Mouse (Mus musculus): ENCODE measurements at regions not wholly inside any gene's neighbourhood (a gene's known extent, or its start where the extent isn't known, plus 50 kb on each side); places are given as distances from the start of the nearest gene placed in this dataset.
A peak's percentile ranks its signal among the peaks of the same experiment; 100 is the strongest.

GRCm38 (mm10) chr10:96845906-96846305 is 229.1 kb downstream of the Btg1 start:
- ATAC-seq (replicated peaks; ENCODE audit: low read depth, poor library complexity, severe bottlenecking), result no peak

DNA sequence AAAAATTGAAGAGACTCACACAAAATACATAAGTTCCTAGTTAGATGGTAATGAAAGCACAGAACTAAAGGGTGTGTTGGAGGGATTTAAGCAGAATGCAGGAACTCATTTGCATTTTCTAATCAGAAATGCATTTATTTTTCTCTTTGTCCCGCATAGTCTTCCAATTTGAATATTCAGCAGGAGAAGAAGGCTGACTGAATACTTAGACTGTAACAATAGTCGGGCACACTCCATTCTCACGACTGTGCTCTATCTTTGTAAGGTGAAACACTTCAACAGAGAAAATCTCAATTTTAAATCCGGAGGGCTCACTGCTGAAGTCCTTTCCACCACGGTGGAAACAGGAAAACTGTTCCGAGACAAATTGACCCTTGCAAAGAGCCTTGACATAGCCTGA is 230.2 kb downstream of the Btg1 start:
- no peak for ATAC-seq (replicated peaks; ENCODE audit: low read depth, poor library complexity, severe bottlenecking)

GRCm38 (mm10) chr10:96847433-96848165 is 230.8 kb downstream of the Btg1 start:
- no peak for ATAC-seq (replicated peaks; ENCODE audit: low read depth, poor library complexity, severe bottlenecking)

DNA sequence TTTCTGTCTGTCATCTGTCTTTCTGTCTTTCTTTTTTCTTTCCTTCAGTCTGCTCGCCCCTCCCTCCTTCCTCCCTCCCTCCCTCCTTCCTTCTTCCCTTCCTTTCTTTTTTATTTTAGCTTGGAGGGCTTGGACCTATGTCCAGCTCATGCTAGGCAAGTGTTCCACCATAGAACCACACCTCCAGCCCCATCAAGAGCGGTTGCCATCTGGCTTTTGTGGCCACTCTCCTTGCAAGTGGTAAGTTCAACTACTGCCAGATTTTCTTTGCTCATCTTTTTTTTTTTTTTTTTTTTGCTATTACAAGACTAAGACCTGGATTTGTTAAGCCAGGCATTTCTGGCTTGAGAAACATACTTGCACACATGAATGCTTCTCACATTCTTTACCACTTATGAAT is 231.7 kb downstream of the Btg1 start:
- no peak for ATAC-seq (replicated peaks; ENCODE audit: low read depth, poor library complexity, severe bottlenecking)

DNA sequence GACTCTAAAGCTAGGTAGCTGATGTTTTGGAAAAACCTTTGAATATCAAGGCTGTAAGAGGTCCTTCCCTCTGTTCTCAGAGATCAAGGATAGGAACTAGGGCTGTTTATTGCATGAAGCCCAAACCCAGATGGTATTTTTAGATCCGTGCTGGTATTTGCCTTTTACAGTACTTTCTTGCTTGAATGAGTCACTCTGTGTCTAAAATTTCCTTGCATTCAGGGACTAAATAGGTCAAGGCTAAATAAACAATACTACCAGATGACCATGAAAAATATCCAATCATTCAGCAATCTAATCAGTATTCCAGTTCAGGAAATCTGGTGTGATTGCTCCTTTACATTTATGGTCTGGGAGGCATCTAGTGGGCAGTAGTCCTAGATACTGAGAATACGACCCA is 243.6 kb downstream of the Btg1 start:
- no peak for ATAC-seq (replicated peaks; ENCODE audit: low read depth, poor library complexity, severe bottlenecking)

GRCm38 (mm10) chr10:96863230-96863629 is 246.4 kb downstream of the Btg1 start:
- no peak for ATAC-seq (replicated peaks; ENCODE audit: low read depth, poor library complexity, severe bottlenecking)

- ATAC-seq (replicated peaks; ENCODE audit: low read depth, poor library complexity, severe bottlenecking), result no peak
Observed at GRCm38 (mm10) chr10:96866468-96866867, 249.7 kb downstream of the Btg1 start.

- peak; percentile 62; the same call in 1 of the 2 replicates for ATAC-seq (replicated peaks; ENCODE audit: low read depth, poor library complexity, severe bottlenecking)
Observed at GRCm38 (mm10) chr10:96871559-96872160, 254.9 kb downstream of the Btg1 start.

- ATAC-seq (replicated peaks; ENCODE audit: low read depth, poor library complexity, severe bottlenecking), result no peak
Observed at GRCm38 (mm10) chr10:96874646-96875045, 257.8 kb downstream of the Btg1 start.

DNA sequence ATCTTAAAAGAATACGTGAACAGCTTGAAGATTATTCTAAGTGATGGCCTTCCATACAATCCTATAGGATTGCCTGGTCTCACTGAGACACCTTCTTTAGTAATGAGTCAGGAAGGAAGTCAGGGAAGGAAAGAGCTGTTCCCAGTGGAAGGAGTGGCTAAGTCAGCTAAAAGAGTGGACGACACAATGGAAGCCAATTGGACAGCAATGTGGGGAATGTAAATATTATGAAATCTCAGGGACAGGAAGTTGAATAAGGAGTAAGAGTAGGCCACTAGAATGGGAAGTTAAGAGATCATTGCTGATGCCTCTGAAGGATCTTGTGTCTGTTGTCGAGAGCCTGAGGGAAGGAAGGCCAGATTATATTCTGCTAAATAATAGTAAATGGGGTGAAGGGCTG is 258.9 kb downstream of the Btg1 start:
- no peak for ATAC-seq (replicated peaks; ENCODE audit: low read depth, poor library complexity, severe bottlenecking)

DNA sequence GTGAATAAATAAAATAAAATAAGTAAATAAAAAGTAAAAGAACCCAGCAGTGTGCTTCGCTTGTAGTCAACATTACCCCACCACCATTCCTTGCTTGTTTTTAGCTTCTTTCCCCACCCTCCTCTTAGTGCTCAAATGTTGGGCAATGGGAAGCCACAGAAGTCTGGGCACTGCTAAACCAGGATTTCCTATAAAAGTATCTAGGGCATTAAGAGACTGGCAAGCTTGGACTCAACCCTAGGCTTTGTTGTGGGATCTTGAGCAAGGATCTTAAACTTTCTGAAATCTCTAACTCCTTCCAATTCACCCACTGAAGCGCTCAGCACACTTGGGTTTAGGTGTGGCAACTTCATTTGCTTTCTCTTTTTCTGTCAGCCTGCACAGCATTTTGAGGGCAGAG is 262.6 kb downstream of the Btg1 start:
- no peak for ATAC-seq (replicated peaks; ENCODE audit: low read depth, poor library complexity, severe bottlenecking)

DNA sequence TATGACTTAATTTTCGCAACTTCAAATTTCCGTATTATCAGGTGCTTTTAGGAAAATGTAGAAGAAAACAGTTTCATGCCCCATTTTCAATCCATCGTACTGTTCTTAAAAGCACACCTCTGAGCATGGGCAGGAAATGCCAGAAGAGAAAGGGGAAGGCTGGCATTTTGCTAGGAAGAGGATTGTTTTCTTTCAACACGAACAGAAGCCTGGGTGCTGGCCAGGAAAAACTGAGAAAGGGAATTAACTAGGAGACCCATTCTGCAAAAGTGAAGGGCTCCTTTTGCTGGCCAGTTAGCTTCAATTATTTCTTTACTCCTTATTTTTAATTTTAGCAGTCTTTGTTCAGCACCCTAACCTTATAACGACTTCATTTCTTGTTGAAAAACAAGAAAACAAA is 264.0 kb downstream of the Btg1 start:
- no peak for ATAC-seq (replicated peaks; ENCODE audit: low read depth, poor library complexity, severe bottlenecking)

DNA sequence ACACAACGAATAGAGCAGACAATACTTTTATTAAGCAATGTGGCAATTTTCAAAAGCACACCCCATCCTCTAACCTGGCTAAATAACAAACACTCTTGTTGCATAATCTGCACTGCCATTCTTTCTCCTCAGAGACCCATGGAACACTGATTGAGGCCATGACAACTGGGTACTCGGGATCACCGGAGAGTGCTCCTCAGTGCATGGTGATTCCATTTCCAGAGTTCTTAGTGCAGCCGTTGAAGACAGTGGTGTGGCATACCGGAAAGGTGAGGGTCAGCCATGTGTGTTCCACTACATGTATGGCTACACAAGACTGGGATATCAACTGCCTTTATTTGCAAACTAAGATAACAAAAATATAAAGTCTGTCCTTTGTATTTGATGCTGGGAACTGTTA is 264.4 kb downstream of the Btg1 start:
- ATAC-seq (replicated peaks; ENCODE audit: low read depth, poor library complexity, severe bottlenecking), result no peak

- no peak for ATAC-seq (replicated peaks; ENCODE audit: low read depth, poor library complexity, severe bottlenecking)
Observed at GRCm38 (mm10) chr10:96881660-96882059, 264.9 kb downstream of the Btg1 start.

- ATAC-seq (replicated peaks; ENCODE audit: low read depth, poor library complexity, severe bottlenecking), result no peak
Observed at GRCm38 (mm10) chr10:96901150-96901549, 284.3 kb downstream of the Btg1 start.

- no peak for ATAC-seq (replicated peaks; ENCODE audit: low read depth, poor library complexity, severe bottlenecking)
Observed at GRCm38 (mm10) chr10:96905098-96905809, 288.4 kb downstream of the Btg1 start.

DNA sequence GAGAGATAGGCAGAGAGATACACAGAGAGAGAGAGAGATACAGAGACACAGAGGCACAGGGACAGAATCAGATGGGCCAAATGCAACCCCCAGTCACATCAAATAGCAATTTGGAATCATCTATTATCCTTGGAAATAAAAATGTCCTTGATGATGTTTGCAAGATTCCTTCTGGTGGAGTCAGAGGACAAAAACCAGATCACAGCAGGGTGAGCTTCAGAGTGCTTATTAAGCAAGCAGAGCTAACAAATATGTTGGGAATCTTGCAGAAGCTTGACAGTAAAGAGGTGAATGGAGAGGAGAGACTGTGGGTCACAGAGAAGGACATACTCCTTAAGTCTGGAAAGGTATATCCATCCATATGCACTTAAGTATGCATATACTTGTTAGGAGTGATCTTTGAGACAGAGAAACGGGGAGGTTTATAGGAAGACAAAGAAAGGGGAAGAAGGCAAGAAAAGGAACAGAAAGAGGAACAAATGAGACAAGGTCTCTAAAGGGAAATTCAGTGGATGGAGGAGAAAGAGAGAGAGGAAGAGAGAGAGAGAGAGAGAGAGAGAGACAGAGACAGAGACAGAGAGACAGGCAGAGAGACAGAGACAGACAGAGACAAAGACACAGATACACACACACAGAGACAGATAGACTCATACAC is 293.0 kb downstream of the Btg1 start:
- peak; percentile 52; the same call in 1 of the 2 replicates for ATAC-seq (replicated peaks; ENCODE audit: low read depth, poor library complexity, severe bottlenecking)

DNA sequence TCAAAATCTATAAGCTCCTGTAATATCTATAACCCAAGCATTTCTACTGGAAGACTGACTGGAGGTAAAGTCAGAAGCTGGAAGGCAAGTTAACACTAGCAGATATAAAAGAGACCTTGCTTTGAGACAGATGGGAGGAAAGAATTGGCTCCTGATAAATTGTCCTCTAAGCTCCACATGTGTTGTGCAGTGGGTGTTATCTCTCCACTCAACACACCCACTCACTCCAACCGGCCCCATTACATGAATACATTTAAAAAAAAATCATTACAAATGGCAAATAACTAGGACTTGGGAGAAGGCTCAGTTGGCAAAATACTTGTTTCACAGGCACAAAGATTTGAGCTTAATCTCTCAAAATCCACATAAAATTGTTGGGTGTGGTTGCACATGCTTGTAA is 304.4 kb downstream of the Btg1 start:
- no peak for ATAC-seq (replicated peaks; ENCODE audit: low read depth, poor library complexity, severe bottlenecking)

- ATAC-seq (replicated peaks; ENCODE audit: low read depth, poor library complexity, severe bottlenecking), result no peak
Observed at GRCm38 (mm10) chr10:96924266-96924672, 307.5 kb downstream of the Btg1 start.

DNA sequence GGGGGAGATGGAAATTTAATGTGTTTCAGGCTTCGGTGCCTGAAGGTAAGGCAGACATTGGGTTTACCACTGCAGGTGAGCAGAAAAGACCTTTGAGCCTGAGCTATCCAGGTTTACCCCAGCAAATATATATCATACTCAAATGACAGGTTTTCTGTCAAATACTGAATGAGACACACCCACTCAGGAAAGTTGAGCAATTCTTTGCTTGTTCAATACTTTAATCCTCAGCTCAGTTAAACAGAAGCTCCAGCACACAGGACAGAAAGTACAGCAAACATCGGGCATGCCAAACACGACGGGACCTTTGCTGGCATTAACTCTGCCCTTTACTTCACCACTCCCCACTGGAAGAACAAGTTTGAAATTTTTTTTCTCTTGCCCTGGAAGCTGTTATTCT is 307.9 kb downstream of the Btg1 start:
- ATAC-seq (replicated peaks; ENCODE audit: low read depth, poor library complexity, severe bottlenecking), result no peak

DNA sequence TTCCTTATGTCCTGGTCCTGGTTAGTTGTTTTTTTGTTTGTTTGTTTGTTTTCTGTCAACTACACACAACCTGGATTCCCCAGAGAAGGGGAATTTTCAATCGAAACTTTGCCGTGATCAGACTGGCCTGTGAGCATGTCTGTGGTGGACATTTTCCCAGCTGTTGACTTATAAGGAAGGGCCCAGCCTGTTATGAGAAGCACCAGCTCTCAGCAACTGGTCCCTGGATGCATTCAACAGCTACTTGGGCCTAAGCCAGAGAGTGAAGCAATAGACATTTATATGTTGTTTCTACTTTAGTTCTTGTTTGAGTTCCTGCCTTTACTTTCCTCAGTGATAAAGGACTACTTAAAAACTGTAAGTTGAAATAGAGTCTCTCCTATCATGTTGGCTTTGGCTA is 309.0 kb downstream of the Btg1 start:
- ATAC-seq (replicated peaks; ENCODE audit: low read depth, poor library complexity, severe bottlenecking), result no peak
